Mouse (Mus musculus) kidney, postnatal 25 days (tissue): ENCODE measurements around the gene Syt6.
"Not testable (repeated sequence)": the region's sequence is repeated elsewhere in the genome, so short reads cannot be mapped to it uniquely, and the experiment has no call there.

Experiments
- DNase-seq, 2 experiments: peaks; one replicate each; pipeline ENCODE4 v3.0.0; 2021; ENCODE audit warnings: mixed read lengths in 2 of 2

Gene Syt6

GRCm38 (mm10) chr3:103601561-103601960 is 26.5 kb downstream of the Syt6 start:
- no peak for DNase-seq

GRCm38 (mm10) chr3:103606045-103606597 is 31.1 kb downstream of the Syt6 start:
- DNase-seq: no peak

GRCm38 (mm10) chr3:103606660-103607595 is 31.9 kb downstream of the Syt6 start:
- no peak for DNase-seq

- no peak for DNase-seq
Observed at GRCm38 (mm10) chr3:103610231-103610630, 35.2 kb downstream of the Syt6 start.

- DNase-seq: no peak
Observed at GRCm38 (mm10) chr3:103612636-103613355, 37.8 kb downstream of the Syt6 start.

- no peak for DNase-seq
Observed at GRCm38 (mm10) chr3:103615621-103616020, 40.6 kb downstream of the Syt6 start.

- no peak for DNase-seq
Observed at GRCm38 (mm10) chr3:103616981-103617380, 42.0 kb downstream of the Syt6 start.

GRCm38 (mm10) chr3:103620101-103620500 is 45.1 kb downstream of the Syt6 start:
- DNase-seq: no peak

- no peak for DNase-seq
Observed at GRCm38 (mm10) chr3:103623893-103624470, 49.0 kb downstream of the Syt6 start.

- no peak for DNase-seq
Observed at GRCm38 (mm10) chr3:103624591-103625051, 49.6 kb downstream of the Syt6 start.

GRCm38 (mm10) chr3:103625169-103625568 is 50.1 kb downstream of the Syt6 start:
- no peak for DNase-seq

- DNase-seq: no peak
Observed at GRCm38 (mm10) chr3:103626481-103626880, 51.5 kb downstream of the Syt6 start.

GRCm38 (mm10) chr3:103627661-103628060 is 52.6 kb downstream of the Syt6 start:
- no peak for DNase-seq

- no peak for DNase-seq
Observed at GRCm38 (mm10) chr3:103633124-103633523, 58.1 kb downstream of the Syt6 start.

GRCm38 (mm10) chr3:103633831-103634230 is 58.8 kb downstream of the Syt6 start:
- no peak for DNase-seq

- DNase-seq: no peak
Observed at GRCm38 (mm10) chr3:103634256-103634655, 59.2 kb downstream of the Syt6 start.

- no peak for DNase-seq
Observed at GRCm38 (mm10) chr3:103637641-103638040, 62.6 kb downstream of the Syt6 start.

- DNase-seq: no peak
Observed at GRCm38 (mm10) chr3:103640226-103640803, 65.3 kb downstream of the Syt6 start.

- no peak for DNase-seq
Observed at GRCm38 (mm10) chr3:103641301-103641700, 66.3 kb downstream of the Syt6 start.

- DNase-seq: not testable (repeated sequence)
Observed at GRCm38 (mm10) chr3:103645968-103646367, 70.9 kb downstream of the Syt6 start, which contains the start of gene Atg4a-ps. TSS of gene Atg4a-ps (minus strand) at chr3:103646068.

- no peak for DNase-seq
Observed at GRCm38 (mm10) chr3:103647164-103647867, 72.3 kb downstream of the Syt6 start.

GRCm38 (mm10) chr3:103648486-103648885 is 73.5 kb downstream of the Syt6 start:
- DNase-seq: no peak
